Mouse (Mus musculus) bone marrow, adult 2 months (tissue): ENCODE measurements at regions not wholly inside any gene's neighbourhood (a gene's known extent, or its start where the extent isn't known, plus 50 kb on each side); places are given as distances from the start of the nearest gene placed in this dataset.

Experiments used
- CTCF ChIP-seq: fragments of 200-500 bp; IDR thresholded peaks from 2 replicates; pipeline ENCODE4 v1.5.1; 2011; ENCODE audit warnings: low read length, control low read depth; ENCODE audit not compliant: control insufficient read depth, insufficient read depth
- POLR2A ChIP-seq: fragments of 200-500 bp; IDR thresholded peaks from 2 replicates; pipeline ENCODE4 v1.6.1; 2011; ENCODE audit warnings: low read depth, mild to moderate bottlenecking, control low read depth, low read length, borderline replicate concordance; ENCODE audit not compliant: control insufficient read depth

- TF ChIP-seq CTCF (no peak), POLR2A (no peak)
These were observed 201.8 kb downstream of the Cdca7 start for GRCm38 (mm10) chr2:72677731-72678130.
